Mouse (Mus musculus): ENCODE measurements around the gene Tspan9.

DNA sequence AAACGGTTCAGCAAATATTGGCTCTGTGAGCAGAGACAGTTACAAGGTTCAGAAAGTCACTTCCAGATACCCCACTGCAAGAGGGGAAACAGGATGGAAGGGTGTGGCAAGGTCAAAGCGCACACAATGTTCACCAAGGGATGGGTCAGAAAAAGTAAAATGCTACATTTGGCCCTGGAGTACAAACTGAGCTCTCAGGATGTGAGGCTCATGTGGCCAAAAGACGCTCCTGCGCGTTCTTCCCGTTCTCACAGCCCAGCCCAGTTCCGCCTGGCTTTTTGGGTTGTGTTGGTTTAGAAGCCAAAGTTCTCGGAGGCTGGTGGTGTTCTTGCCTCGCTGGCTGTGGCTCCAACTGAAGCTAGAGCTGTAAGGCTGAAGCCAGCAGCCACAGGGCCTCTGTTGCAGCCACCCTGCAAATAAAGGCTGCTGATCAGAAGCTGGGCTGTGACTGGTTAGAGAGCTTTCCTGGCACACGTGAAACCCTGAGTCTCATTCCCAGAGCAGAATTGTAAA is 9.7 kb downstream of the Tspan9 start:
- TF ChIP-seq CTCF (IDR thresholded peaks at IDR 0.05; ENCODE audit: low read depth, low read length) (no peak), POLR2A (IDR thresholded peaks at IDR 0.05; ENCODE audit: extremely low read depth, insufficient read depth, low read length) (peak; percentile 22; the same call in 1 of the 2 replicates)
